Mouse (Mus musculus): Measurements from ENCODE around the gene Pcdh17. TPM values are rescaled to one million over a fixed set of nuclear protein-coding genes. Genes with fewer than 3 reads are reported as not detected.

Pcdh17 gene
- polyA plus RNA-seq, 1 experiment from 2014 or later, result 2.5 TPM

GRCm38 (mm10) chr14:84480546-84480945 lies 37.2 kb downstream of the Pcdh17 start:
- Histone ChIP-seq H3K27ac (replicated peaks) (no peak overlapping the region), H3K36me3 (no peaks in the 10 kb centered on the region), H3K27me3 (replicated peaks) (no peaks in the 10 kb centered on the region), H3K9me3 (no peaks in the 10 kb centered on the region), H3K9ac (no peak overlapping the region), H3K4me2 (no peak overlapping the region), H3K4me3 (no peak overlapping the region), H3K4me1 (no peaks in the 10 kb centered on the region)
- ATAC-seq (ENCODE audit: extremely low read depth, insufficient number of reproducible peaks, low FRiP score, low TSS enrichment), result no peak
- 57% methylated on average over 6 of the region's 6 CpGs for WGBS

DNA sequence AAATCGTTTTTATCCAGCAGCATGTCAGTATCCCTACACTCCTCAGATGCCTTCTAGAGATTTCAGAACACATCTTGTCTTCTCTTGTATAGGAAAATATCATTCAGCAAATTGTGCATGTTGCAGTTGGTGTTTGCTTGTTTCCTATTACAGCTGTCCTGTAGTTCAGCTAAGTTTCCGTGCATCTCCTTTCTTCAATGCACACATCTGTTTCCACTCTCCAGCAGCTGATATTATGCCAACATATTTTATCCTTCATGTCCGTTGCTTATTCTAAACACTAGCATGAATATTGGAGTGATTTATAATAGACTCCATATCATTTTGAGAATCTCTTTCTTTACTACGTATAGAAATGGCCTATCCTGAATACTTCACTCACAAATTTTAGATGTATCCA lies 41.0 kb downstream of the Pcdh17 start:
- Histone ChIP-seq H3K9ac (no peak overlapping the region), H3K4me3 (no peak overlapping the region), H3K36me3 (no peaks in the 10 kb centered on the region), H3K4me2 (no peak overlapping the region), H3K27ac (replicated peaks) (no peak overlapping the region), H3K27me3 (replicated peaks) (no peaks in the 10 kb centered on the region), H3K4me1 (no peaks in the 10 kb centered on the region), H3K9me3 (no peaks in the 10 kb centered on the region)
- ATAC-seq (ENCODE audit: extremely low read depth, insufficient number of reproducible peaks, low FRiP score, low TSS enrichment), result no peak
- 69% methylated on average over 4 of the region's 4 CpGs for WGBS

- H3K27ac ChIP-seq (replicated peaks), result no peak overlapping the region
- WGBS, result 97% methylated on average over 2 of the region's 2 CpGs
- H3K4me3 ChIP-seq, result no peak overlapping the region
- ATAC-seq (ENCODE audit: extremely low read depth, insufficient number of reproducible peaks, low FRiP score, low TSS enrichment), result no peak
- no peaks in the 10 kb centered on the region for H3K4me1 ChIP-seq
- no peaks in the 10 kb centered on the region for H3K27me3 ChIP-seq (replicated peaks)
- no peak overlapping the region for H3K9ac ChIP-seq
- H3K4me2 ChIP-seq, result no peak overlapping the region
- H3K36me3 ChIP-seq, result no peaks in the 10 kb centered on the region
- no peaks in the 10 kb centered on the region for H3K9me3 ChIP-seq
Observed at GRCm38 (mm10) chr14:84511010-84511409, 67.6 kb downstream of the Pcdh17 start.

GRCm38 (mm10) chr14:84532397-84532796 lies 89.0 kb downstream of the Pcdh17 start:
- WGBS, result 52% methylated on average over 2 of the region's 2 CpGs
- Histone ChIP-seq H3K4me1 (no peaks in the 10 kb centered on the region), H3K9ac (no peak overlapping the region), H3K27ac (replicated peaks) (no peak overlapping the region), H3K27me3 (replicated peaks) (no peaks in the 10 kb centered on the region), H3K4me3 (no peak overlapping the region), H3K4me2 (no peak overlapping the region), H3K36me3 (no peaks in the 10 kb centered on the region), H3K9me3 (no peaks in the 10 kb centered on the region)
- ATAC-seq (ENCODE audit: extremely low read depth, insufficient number of reproducible peaks, low FRiP score, low TSS enrichment), result no peak

DNA sequence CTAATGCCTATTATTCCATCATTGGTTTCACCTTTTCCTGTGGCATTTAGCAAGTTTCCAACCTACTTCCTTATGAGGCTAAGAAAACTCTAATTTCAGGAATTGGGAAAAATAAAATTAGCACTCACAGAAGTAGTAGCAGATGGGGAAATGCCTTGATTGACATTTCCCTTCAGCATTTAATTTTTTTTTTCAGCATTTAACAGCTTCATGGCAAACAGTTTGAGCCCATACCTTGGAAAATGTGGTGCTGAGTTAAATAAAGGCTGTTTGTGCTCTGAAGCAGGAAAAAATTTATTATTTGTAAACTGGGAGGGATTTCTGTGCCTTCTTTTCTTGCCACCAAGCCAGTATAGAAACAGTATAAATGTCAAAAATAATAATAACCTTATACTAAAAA lies 91.9 kb downstream of the Pcdh17 start:
- no peak for ATAC-seq (ENCODE audit: extremely low read depth, insufficient number of reproducible peaks, low FRiP score, low TSS enrichment)
- no peaks in the 10 kb centered on the region for H3K9me3 ChIP-seq
- H3K4me3 ChIP-seq, result no peak overlapping the region
- H3K4me2 ChIP-seq, result no peak overlapping the region
- no peaks in the 10 kb centered on the region for H3K4me1 ChIP-seq
- H3K27ac ChIP-seq (replicated peaks), result no peak overlapping the region
- no peaks in the 10 kb centered on the region for H3K36me3 ChIP-seq
- H3K27me3 ChIP-seq (replicated peaks), result no peaks in the 10 kb centered on the region
- H3K9ac ChIP-seq, result no peak overlapping the region

DNA sequence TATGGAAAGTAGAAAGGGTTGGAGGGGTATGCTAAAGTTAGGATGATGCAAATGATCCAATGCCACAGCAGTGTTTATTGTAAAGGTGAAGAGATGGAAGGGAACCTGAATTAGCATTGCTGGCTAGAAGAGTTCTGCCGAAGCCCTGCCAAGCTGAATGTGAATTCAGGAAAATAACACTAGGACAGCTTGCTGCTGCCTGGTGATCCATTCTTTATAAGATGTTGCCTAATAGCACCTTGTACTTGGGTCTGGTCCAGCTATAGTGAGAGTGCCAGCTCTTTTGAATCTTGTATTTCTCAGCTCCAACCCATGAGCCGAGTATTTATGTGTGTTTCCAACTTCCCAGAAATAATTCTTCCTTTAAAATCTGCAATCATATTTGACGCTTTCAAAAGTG lies 98.5 kb downstream of the Pcdh17 start:
- Histone ChIP-seq H3K9ac (no peak overlapping the region), H3K4me3 (no peak overlapping the region), H3K27me3 (replicated peaks) (no peaks in the 10 kb centered on the region), H3K4me1 (no peaks in the 10 kb centered on the region), H3K9me3 (no peaks in the 10 kb centered on the region), H3K4me2 (no peak overlapping the region), H3K27ac (replicated peaks) (no peak overlapping the region), H3K36me3 (no peaks in the 10 kb centered on the region)
- ATAC-seq (ENCODE audit: extremely low read depth, insufficient number of reproducible peaks, low FRiP score, low TSS enrichment), result no peak
- 69% methylated on average over 3 of the region's 3 CpGs for WGBS

- no peak overlapping the region for H3K27ac ChIP-seq (replicated peaks)
- H3K4me2 ChIP-seq, result no peak overlapping the region
- WGBS, result 61% methylated on average over 2 of the region's 2 CpGs
- no peak for ATAC-seq (ENCODE audit: extremely low read depth, insufficient number of reproducible peaks, low FRiP score, low TSS enrichment)
- no peak overlapping the region for H3K4me3 ChIP-seq
- no peaks in the 10 kb centered on the region for H3K4me1 ChIP-seq
- H3K27me3 ChIP-seq (replicated peaks), result no peaks in the 10 kb centered on the region
- no peak overlapping the region for H3K9ac ChIP-seq
- H3K9me3 ChIP-seq, result no peaks in the 10 kb centered on the region
- H3K36me3 ChIP-seq, result no peaks in the 10 kb centered on the region
Observed at GRCm38 (mm10) chr14:84545968-84546367, 102.6 kb downstream of the Pcdh17 start.

GRCm38 (mm10) chr14:84547513-84548194 lies 104.3 kb downstream of the Pcdh17 start:
- WGBS, result 74% methylated on average over 10 of the region's 10 CpGs
- no peaks in the 10 kb centered on the region for H3K36me3 ChIP-seq
- H3K9me3 ChIP-seq, result no peaks in the 10 kb centered on the region
- H3K27ac ChIP-seq (replicated peaks), result no peak overlapping the region
- ATAC-seq (ENCODE audit: extremely low read depth, insufficient number of reproducible peaks, low FRiP score, low TSS enrichment), result no peak
- H3K4me1 ChIP-seq, result no peaks in the 10 kb centered on the region
- H3K4me3 ChIP-seq, result no peak overlapping the region
- H3K4me2 ChIP-seq, result no peak overlapping the region
- H3K27me3 ChIP-seq (replicated peaks), result no peaks in the 10 kb centered on the region
- no peak overlapping the region for H3K9ac ChIP-seq

DNA sequence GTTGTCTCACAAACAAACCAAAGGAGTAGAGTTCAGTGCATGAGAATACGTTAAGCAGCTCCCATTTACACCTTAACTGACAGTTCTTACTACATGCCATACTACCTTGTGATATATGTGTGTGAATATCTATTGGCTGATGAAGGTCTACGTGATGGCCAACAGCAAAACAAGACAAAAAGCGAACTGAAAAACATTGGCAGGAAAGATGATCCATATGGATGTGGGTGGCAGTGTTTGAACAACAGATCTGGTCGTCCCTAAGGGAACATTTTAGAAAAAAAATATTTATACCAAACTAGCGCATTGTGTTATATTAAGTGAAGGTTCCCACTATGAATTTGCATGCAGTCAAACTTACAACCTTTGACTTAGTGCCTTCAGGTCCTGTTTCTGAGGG lies 108.2 kb downstream of the Pcdh17 start:
- no peak overlapping the region for H3K27ac ChIP-seq (replicated peaks)
- no peaks in the 10 kb centered on the region for H3K27me3 ChIP-seq (replicated peaks)
- no peak overlapping the region for H3K4me3 ChIP-seq
- H3K9me3 ChIP-seq, result no peaks in the 10 kb centered on the region
- H3K36me3 ChIP-seq, result no peaks in the 10 kb centered on the region
- 79% methylated on average over 5 of the region's 5 CpGs for WGBS
- no peak overlapping the region for H3K9ac ChIP-seq
- ATAC-seq (ENCODE audit: extremely low read depth, insufficient number of reproducible peaks, low FRiP score, low TSS enrichment), result no peak
- H3K4me1 ChIP-seq, result no peaks in the 10 kb centered on the region
- no peak overlapping the region for H3K4me2 ChIP-seq

GRCm38 (mm10) chr14:84571071-84571470 lies 127.7 kb downstream of the Pcdh17 start:
- Histone ChIP-seq H3K36me3 (no peaks in the 10 kb centered on the region), H3K4me3 (no peak overlapping the region), H3K4me2 (no peak overlapping the region), H3K27me3 (replicated peaks) (no peaks in the 10 kb centered on the region), H3K4me1 (no peaks in the 10 kb centered on the region), H3K27ac (replicated peaks) (no peak overlapping the region), H3K9ac (no peak overlapping the region), H3K9me3 (no peaks in the 10 kb centered on the region)
- no peak for ATAC-seq (ENCODE audit: extremely low read depth, insufficient number of reproducible peaks, low FRiP score, low TSS enrichment)
